Mouse (Mus musculus) T-helper 1 cell (primary cell): ENCODE data around the gene Zer1.

Experiments used
- in situ Hi-C: fragments of 300-600 bp; cut with MboI, MseI; formaldehyde crosslinking; loops from one replicate; pipeline ENCODE4 v1.15.1; 2025; ENCODE audit warnings: high pct_unique_total_duplicates

Zer1 gene

DNA sequence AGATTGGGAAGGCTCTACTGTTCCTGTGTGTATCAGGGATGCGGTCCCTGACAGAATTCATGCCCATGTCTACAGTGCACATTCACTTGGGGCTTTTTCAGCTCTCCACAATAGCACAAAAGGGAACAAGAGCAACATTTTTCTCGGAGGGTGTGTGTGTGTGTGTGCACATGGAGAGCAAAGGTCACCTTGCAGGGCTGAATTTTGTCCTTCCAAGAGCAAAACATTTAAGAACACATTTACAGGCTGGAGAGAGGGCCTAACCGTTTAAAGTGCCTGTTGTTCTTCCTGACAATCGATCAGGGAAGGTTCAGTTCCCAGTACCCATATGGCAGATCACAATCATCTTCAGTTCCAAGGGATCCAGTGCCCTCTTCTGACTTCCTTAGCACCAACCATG is 5.8 kb upstream of the Zer1 start:
- in situ Hi-C loops = no loop called here

DNA sequence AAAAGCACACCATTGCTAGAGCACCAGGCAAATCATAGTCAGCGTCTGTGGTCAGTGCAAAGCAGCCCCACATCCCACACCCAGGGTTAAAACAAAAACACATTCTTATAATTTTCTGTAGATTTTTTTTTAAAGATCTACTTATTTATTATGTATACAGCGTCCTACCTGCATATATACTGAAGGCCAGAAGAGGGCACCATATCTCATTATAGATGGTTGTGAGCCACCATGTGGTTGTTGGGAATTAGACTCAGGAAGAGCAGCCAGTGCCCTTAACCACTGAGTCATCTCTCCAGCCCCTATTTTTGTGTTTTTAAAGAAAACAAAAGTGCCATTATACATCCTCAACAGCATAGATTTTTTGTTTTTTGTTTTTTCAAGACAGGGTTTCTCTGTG is 4.4 kb upstream of the Zer1 start:
- in situ Hi-C loops = no loop called here

- in situ Hi-C loops = no loop called here
Observed at GRCm38 (mm10) chr2:30123729-30124471, 485 bp downstream of the Zer1 start.

- in situ Hi-C loops = no loop called here
Observed at GRCm38 (mm10) chr2:30122766-30123165, 1.6 kb downstream of the Zer1 start.

GRCm38 (mm10) chr2:30120269-30120668 is 4.1 kb downstream of the Zer1 start:
- in situ Hi-C loops = no loop called here

GRCm38 (mm10) chr2:30119641-30120051 is 4.7 kb downstream of the Zer1 start:
- in situ Hi-C loops = no loop called here

GRCm38 (mm10) chr2:30112564-30112963 is 11.8 kb downstream of the Zer1 start:
- in situ Hi-C loops = no loop called here

- in situ Hi-C loops = no loop called here
Observed at GRCm38 (mm10) chr2:30111500-30111899, 12.9 kb downstream of the Zer1 start.

- in situ Hi-C loops = loop anchor here (5.0 to 10.0 kb wide), 2 partner anchors 34 to 57 kb away; no protein-coding TSS in a partner anchor
Observed at GRCm38 (mm10) chr2:30108260-30108659, 16.1 kb downstream of the Zer1 start.

DNA sequence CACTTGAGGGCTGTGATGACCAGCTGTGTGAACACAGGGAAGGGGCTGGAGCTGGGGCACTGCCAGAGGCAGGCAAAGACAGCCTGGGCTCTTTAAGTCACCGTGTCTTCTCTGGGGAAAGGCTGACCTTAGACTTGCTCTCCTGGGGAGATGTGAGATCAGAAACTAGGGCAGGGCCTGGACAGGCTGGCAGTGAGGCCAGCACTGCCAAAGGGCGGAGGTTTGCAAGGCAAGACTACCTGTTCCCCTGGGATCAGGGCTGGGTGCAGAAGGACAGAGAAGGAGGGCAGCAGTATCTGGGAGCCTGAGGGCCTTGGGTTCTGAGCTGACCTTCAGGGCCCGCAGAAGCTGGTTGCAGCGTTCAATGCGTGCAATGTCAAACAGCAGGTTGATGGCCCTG is 16.7 kb downstream of the Zer1 start:
- in situ Hi-C loops = loop anchor here (5.0 to 10.0 kb wide), 2 partner anchors 35 to 57 kb away; no protein-coding TSS in a partner anchor

DNA sequence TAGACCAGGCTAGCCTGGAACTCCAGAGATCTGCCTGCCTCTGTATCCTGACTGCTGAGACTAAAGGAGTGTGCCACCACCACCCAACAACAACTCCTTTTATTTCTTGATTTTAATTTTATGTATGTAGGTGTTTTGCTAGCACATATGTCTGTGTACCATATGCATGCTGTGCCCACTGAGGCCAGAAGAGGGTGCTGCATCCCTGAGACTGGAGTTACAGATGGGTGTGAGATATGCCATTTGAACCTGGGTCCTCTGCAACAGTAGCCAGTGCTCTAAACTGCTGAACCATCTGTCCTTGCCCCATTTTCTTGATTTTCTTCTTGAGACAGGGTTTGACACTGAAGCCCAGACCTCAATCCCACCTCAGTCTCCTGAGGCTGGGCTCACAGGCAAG is 18.0 kb downstream of the Zer1 start:
- in situ Hi-C loops = loop anchor here (5.0 to 10.0 kb wide), 2 partner anchors 36 to 58 kb away; no protein-coding TSS in a partner anchor

- in situ Hi-C loops = loop anchor here (10.0 kb wide), 1 partner anchor 65 kb away; no protein-coding TSS in a partner anchor
Observed at GRCm38 (mm10) chr2:30100214-30100613, 24.2 kb downstream of the Zer1 start.

DNA sequence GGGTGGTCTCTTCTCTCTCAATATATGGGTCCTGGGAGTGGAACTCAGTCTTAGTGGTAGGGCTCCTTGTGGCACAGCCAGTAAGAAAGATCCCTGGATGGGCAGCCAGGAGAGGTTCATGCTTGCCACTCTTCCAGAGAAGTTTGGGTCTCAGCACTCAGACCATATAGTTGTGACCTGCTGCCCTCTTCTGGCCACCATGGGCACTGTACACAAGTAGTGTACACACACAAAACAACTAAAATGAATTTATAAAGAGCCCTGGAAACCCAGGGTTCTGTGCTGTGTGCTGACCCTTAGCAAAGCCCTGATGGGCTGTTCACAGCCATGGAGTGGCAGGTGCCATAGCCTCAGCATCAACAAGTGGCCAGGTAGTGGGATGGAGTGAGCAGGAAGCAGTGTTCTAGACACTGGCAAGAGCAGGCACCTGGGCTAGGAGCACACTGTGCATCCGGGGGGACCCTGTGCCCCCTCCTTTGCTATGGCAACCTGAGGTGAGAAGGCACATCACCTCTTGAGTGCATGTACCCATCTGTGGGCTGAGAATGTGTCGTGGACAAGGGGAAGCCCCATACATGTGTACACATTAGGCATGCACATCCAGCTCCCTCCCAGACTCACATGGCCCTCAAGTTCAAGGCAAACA is 28.4 kb downstream of the Zer1 start:
- in situ Hi-C loops = no loop called here

- in situ Hi-C loops = no loop called here
Observed at GRCm38 (mm10) chr2:30094208-30094588, 30.2 kb downstream of the Zer1 start.

DNA sequence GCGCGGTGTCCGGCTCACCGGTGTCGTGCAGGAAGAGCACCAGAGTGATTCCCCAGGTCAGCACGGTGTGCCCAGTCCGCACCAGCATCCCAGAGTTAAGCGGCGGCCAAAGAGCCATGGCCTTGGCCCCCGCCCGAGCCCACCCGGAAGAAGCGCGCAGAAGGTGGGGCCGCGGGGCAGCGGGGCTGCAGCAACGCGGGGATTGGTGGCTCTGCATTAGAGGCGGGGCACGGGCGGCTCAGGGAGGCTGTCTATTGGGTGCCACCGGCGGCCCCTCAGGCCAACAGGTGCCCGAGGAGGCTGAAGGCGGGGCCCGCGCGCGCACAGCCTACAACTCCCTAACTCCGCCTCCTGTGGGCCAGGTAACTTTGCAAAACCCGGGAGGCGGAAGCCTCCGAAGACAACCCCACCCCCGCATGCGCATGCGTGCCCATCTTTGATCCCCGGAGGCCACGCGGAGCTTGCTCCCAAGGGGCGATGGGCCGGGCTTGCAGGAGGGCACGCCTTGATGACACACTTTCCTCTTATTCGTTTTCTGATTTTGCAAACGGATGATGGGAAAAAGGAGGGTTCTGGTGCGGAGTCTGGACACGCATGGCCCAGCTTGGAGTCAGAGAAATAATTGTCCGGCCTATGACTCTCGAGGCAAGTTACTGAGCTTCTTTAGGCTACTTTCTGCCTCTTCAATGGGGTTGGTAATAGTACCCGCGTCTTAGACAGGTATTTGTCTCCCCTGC is 30.7 kb downstream of the Zer1 start, which contains the start of gene Zdhhc12:
Gene Zdhhc12, minus strand, starts transcription at position 178 of the 737 bp plus-strand sequence.
- in situ Hi-C loops = no loop called here

DNA sequence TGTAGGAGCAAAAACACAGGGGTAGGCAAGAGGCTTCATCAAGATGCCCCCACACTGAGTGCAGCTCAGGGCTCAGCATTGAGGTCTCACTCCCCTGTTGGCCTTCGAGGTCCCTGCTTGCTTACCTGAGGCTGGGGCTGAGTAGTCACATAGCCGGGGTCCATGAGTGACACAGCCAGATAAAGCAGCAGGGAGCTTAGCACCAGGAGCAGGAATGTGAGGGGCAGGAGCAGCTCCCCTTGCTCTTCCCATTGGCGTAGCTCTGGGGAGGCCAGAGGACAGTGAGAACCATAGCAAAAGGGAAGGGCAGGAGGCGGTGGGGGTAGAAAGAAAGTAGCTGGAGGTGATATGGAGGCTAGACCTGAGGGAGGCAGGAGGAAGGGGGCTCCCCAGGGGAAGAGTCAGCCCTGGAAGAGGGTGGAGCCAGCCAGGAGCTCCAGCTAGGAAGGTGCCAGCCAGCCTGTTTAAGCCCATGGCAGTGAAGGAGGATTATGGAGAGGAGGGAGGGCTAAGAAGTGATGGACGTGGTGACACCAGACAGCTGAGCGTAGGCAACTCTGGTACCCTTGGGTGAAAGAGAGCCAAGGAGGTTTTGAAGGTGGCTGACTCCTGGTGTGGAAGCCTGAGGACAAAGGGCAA is 32.0 kb downstream of the Zer1 start:
- in situ Hi-C loops = no loop called here

- in situ Hi-C loops = no loop called here
Observed at GRCm38 (mm10) chr2:30091521-30091920, 32.9 kb downstream of the Zer1 start.

DNA sequence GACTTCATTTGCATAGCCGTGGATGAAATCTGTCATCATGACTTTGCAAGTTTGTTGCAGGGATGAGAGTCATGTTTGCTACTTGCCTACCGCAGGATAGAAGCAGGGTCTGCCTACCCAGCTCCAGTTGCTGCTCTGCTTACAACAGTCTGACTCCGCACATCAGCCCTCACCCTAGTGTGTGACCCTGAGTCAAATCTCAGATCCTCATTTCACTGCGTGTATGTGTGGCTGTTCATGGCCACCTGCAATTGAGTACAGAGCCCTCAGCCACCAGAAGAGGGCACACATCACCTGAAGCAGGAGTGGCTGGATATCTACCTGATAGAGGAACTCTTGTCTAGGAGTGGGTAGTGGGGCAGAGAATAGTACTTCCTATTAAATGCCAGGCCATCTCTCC is 37.1 kb downstream of the Zer1 start:
- in situ Hi-C loops = no loop called here

- in situ Hi-C loops = no loop called here
Observed at GRCm38 (mm10) chr2:30084632-30085031, 39.8 kb downstream of the Zer1 start.

GRCm38 (mm10) chr2:30084113-30084512 is 40.3 kb downstream of the Zer1 start:
- in situ Hi-C loops = no loop called here

- in situ Hi-C loops = no loop called here
Observed at GRCm38 (mm10) chr2:30080181-30080800, 44.1 kb downstream of the Zer1 start.
